Mouse (Mus musculus): ENCODE measurements around the gene Fnbp4. TPM values are rescaled to one million over a fixed set of nuclear protein-coding genes. Genes with fewer than 3 reads are reported as not detected.

Fnbp4 gene
- 30.0 and 36.1 TPM in 2 replicates for polyA plus RNA-seq (2012; rRNA removed)

- DNase-seq (ENCODE audit: low read depth) = peak; percentile 93
These were observed at the start of gene Fnbp4 for GRCm38 (mm10) chr2:90745053-90745678. Gene Fnbp4, plus strand, starts transcription at chr2:90745370.

DNA sequence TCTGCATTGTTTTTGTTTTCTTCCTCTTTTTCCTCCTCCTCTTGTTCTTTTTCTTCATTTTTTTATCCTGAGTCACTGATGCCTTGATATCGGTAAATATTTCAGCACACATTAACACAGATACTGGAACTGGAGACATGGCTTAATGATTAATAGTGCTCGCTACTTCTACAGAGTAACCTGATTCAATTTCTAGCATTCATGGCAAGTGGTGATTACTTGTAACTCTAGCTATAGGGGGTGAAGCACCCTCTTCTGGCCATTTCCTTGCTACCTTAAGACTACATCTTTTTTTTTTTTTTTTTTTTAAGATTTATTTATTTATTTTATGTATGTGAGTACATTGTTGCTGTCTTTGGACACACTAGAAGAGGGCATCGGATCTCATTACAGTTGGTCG lies 44.2 kb upstream of the Fnbp4 start:
- DNase-seq (ENCODE audit: low read depth) = no peak

DNA sequence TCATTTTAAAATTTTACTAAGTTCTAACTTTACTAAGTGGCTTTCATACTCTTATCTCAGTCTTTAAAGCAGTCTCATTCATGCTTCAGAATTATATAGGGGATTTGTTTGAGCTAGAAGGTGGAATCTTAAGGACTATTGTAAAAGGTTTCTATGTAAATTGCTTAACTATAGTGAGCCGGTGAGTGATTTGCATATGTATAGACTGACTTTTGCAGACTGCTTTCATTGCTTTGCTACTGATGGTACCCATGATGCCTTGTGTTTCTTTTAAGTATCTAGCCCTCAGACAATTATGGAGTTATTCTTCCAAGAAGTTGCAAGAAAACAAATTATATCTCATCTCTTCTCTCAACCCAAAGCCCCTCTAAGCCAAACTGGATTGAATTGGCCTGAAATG lies 36.6 kb upstream of the Fnbp4 start:
- DNase-seq (ENCODE audit: low read depth) = no peak

DNA sequence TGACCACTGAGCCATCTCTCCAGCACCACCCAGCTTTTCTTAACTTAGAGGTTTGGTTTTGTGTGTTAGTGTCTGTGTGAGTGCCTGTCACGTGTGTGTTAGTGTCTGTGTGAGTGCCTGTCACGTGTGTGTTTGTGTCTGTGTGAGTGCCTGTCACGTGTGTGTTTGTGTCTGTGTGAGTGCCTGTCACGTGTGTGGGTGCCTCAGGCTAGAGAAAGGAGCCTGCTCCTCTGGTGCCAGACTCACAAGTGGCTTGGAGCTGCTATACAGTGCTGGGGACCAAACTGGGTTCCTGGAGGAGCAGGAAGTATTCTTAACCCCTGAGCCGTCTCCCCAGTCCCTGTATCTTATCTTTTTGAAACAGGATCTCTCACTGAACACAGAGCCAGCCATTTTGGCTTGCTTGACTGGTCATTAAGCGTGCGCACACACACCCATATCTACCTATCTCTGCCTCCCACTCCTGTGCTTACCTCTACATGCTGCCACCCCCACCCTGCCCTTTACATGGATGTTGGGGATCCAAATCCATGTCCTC lies 29.5 kb upstream of the Fnbp4 start:
- no peak for DNase-seq (ENCODE audit: low read depth)

- no peak for DNase-seq (ENCODE audit: low read depth)
These were observed 27.8 kb upstream of the Fnbp4 start for GRCm38 (mm10) chr2:90717366-90717765.

DNA sequence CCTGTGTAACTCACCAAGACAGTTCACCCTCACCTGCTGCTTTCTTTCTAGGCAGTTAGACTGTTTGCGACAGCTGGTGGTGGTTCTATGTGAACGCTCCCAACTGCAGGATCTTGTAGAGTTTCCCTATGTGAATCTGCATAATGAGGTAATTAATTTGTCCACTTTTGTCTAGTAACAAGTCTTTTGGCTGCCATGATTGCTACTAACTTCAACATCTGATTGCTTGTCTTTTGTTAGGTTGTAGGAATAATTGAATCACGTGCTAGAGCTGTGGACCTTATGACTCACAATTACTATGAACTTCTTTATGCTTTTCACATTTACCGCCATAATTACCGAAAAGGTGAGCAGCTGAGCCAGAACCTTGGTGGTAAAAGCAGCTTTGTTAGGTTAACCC lies 27.2 kb upstream of the Fnbp4 start:
- no peak for DNase-seq (ENCODE audit: low read depth)

GRCm38 (mm10) chr2:90726818-90727217 lies 18.4 kb upstream of the Fnbp4 start:
- no peak for DNase-seq (ENCODE audit: low read depth)

DNA sequence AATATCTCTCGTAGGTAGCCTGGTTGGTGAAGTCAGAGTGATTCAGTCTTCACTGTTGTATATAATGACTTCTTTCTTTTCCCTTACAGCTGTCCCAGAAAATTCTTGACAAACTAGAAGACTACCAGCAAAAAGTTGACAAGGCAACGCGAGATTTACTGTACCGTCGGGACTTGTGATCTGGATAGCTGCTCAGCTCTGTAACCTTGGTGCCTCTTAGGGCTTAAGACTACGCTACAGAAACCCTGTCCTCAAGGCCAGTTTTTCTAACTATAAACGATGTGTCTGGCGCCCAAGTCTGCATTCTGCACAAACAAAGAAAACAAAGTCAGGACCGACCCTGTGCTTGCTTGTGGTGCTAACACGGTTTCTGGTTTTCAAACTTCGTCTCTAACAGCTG lies 9.8 kb upstream of the Fnbp4 start:
- no peak for DNase-seq (ENCODE audit: low read depth)

DNA sequence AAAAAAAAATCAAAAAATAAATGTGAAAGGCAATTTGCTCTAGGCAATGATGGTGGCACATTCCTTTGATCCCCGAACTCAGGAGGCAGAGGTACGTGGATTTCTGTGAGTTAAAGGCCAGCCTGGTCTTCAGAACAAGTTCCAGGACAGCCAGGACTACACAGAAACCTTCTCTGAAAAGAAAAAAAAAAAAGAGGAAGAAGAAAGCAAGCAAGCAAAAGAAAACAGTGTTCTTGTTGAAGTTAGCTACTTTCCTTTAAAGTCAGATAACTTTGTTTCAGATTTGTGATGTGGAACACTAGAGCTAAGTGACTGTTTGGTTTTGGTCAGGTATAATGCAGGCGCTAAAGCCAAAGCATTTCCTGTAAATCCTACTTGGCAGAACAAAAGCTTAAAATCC lies 6.4 kb upstream of the Fnbp4 start:
- no peak for DNase-seq (ENCODE audit: low read depth)

GRCm38 (mm10) chr2:90739327-90739726 lies 5.8 kb upstream of the Fnbp4 start:
- no peak for DNase-seq (ENCODE audit: low read depth)

- DNase-seq (ENCODE audit: low read depth) = no peak
These were observed 5.2 kb upstream of the Fnbp4 start for GRCm38 (mm10) chr2:90739921-90740320.

DNA sequence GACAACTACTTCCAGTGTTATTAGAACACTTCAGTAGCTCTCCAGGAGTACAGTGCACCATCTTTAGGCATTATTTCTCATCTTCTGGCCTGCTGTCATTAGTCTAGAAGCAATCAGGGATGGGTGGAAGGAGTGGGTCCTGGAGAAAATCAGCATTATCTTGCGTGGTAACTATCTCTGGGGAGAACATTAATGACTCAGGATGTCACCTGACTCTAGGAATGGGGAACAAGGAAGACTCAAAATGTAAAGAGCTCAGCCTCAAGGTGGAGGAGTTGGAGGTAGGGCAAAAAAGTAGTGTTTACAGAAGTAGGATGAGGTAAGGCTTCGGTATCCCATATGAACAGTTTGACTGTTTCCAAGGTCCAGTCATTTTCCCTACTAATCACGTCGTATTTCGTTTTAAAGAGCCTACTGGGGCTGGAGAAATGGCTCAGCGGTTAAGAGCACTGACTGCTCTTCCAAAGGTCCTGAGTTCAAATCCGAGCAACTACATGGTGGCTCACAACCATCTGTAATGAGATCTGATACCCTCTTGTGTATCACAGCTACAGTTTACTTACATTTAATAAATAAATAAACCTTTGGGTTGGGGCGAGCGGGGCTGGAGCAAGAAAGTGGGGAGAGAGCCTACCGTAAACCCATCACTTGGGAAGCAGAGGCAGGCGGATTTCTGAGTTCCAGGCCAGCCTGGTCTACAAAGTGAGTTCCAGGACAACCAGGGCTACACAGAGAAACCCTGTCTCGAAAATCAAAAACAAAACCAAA lies 701 bp upstream of the Fnbp4 start:
- no peak for DNase-seq (ENCODE audit: low read depth)

GRCm38 (mm10) chr2:90745740-90746537 lies 769 bp downstream of the Fnbp4 start:
- DNase-seq (ENCODE audit: low read depth) = no peak

DNA sequence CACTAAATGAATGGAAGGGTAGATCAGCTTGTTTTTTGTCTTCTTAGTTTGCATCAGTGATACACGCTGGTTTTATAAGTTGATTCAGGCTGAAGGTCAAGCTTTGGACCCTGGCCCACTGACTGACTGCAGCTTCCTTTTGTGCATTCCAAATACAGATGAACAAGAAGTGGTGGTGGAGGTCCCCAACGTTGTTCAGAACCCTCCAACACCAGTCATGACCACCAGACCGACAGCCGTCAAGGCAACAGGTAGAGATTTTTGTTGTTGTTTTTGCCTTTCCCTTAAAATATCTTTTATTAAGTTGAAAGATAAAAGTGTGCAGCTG lies 1.3 kb downstream of the Fnbp4 start:
- no peak for DNase-seq (ENCODE audit: low read depth)

- DNase-seq (ENCODE audit: low read depth) = no peak
These were observed 2.0 kb downstream of the Fnbp4 start for GRCm38 (mm10) chr2:90747131-90747530.

DNA sequence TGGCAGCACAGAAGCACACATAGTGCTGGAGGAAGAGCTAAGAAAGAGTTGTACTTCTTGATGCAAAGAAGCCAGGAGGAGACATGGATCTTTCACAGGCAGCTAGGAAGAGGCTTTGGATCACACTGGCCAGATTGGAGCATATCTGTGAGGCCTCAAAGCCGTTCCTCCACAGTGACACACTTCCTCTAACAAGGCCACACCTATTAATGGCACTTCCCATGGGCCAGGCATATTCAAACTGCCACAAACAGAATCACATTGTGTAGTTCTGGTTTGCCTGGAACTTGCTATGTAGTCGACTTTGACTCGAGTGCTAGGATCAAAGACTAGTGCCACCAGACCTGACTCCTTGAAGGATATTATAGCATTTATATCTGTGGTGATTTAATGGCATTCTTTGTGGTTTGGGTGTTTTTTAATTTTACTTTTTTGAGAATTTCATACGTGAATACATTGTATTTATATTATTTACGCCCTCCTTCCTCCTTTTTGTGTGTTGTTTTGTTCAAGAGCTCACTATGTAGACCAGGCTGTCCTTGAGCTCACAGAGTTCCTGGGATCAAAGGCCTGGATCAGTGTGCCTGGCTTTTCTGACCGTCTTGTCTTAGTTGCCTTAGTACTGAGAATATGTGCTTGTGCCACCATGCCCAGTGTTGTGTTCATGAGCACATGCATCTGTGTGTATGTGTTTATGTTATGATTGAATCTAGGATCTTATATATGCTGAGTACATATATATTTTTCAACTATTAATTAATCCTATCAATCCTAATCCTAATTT lies 4.7 kb downstream of the Fnbp4 start:
- DNase-seq (ENCODE audit: low read depth) = no peak

DNA sequence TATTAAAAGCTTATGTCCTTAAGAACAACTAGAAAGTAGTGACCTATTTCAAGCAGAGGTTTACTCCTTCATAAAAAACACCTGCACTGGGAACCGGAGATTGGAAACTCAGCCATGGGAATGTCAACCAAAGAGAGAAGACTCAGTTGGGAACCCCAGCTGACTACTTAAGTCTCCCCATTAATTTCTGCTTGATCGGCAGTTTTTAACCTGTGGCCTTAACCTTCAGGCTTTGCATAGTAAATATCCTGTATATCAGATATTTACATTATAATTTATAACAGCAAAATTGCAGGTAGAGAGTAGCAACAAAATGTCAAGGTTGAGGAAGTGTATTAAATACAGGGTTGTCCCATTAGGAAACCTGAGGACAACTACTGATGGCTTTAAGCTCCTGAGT lies 8.4 kb downstream of the Fnbp4 start:
- no peak for DNase-seq (ENCODE audit: low read depth)

DNA sequence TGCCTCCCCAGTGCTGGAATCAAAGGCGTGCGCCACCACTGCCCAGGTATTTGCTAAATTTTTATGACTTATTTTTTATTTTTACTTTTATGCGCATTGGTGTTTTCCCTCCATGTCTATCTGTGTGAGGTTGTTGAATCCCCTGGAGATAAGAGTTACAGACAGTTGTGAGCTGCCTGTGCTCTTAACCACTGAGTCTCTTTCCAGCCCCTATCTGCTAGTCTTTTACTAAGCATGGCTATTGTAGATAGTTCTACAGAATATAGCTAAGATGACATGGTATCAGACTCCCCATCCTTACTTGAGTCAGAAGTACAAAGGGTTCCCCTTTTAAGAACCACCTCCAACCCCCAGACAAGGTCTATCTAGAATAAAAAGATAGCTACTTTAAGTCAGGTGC lies 9.0 kb downstream of the Fnbp4 start:
- DNase-seq (ENCODE audit: low read depth) = no peak

GRCm38 (mm10) chr2:90765123-90765522 lies 20.0 kb downstream of the Fnbp4 start:
- DNase-seq (ENCODE audit: low read depth) = no peak

DNA sequence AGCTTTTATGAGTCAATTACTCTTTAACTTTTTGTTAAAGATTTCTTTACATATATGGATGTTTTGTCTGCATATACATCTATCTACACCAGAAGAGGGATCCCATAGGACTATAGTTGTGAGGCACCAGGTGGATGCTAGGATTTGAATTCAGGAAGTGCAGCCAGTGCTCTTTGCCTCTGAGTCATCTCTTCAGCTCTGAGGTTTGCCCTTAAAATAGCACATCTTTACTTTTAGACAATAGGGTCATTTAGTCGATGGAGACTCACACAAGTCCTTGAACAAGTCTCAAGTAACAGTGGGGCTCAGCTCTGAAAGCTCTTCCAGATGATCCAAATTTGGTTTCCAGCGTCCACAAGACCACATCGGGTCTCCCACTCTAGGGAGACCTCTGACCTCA lies 36.2 kb downstream of the Fnbp4 start:
- DNase-seq (ENCODE audit: low read depth) = no peak

GRCm38 (mm10) chr2:90781938-90782337 lies 36.8 kb downstream of the Fnbp4 start:
- no peak for DNase-seq (ENCODE audit: low read depth)

DNA sequence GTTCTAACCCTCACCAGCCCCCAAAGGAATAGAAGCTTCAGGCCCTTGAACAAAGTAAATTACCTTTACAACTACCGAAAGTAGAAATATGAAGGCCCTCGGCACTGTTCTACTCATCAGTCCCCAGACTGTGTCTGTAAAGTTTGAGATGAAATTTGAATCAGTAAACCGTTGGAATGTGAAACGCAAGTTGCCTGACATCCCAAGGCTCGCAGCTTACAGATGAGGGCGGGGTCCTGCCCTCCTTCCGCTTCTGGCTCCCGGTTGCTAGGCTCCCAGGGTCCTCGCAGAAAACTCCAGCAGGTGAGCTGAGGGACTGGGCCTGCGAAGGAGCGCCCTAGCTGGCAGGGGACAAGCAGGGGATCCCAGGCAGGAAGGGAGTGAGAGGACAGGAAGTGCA lies 37.3 kb downstream of the Fnbp4 start, which contains the start of gene Agbl2:
Agbl2 (plus strand) TSS at position 270 of the 400 bp plus-strand sequence.
- DNase-seq (ENCODE audit: low read depth) = no peak
